Mouse (Mus musculus): Measurements from ENCODE around the gene Ublcp1.

- TF ChIP-seq POLR2A (IDR thresholded peaks at IDR 0.05; ENCODE audit: borderline replicate concordance, low read depth, low read length): no peak
- no peak for TF ChIP-seq CTCF (IDR thresholded peaks at IDR 0.05; ENCODE audit: low read depth, low read length)
Measured at GRCm38 (mm10) chr11:44422337-44423111, 47.8 kb downstream of the Ublcp1 start.

Data from bone marrow macrophage, adult 2 months (primary cell).